Mouse (Mus musculus) testis, adult 2 months (tissue): Measurements from ENCODE around the gene Suclg2. TPM values are rescaled to one million over a fixed set of nuclear protein-coding genes. Genes with fewer than 3 reads are reported as not detected.

ENCODE experiments used
- H3K27ac ChIP-seq: fragments of 200-500 bp; 2 replicates; pipeline ENCODE4 v1.5.1; 2012; ENCODE audit warnings: low read depth, low read length; ENCODE audit not compliant: control insufficient read depth, insufficient read depth
- H3K27me3 ChIP-seq: fragments of 200-500 bp; 2 replicates; pipeline ENCODE4 v1.6.1; 2012; ENCODE audit warnings: mild to moderate bottlenecking, low read length, moderate library complexity; ENCODE audit not compliant: control insufficient read depth, insufficient read depth
- H3K36me3 ChIP-seq: fragments of 200-500 bp; 2 replicates; pipeline ENCODE4 v1.6.1; 2012; ENCODE audit warnings: mild to moderate bottlenecking, low read length; ENCODE audit not compliant: control insufficient read depth, insufficient read depth
- H3K4me1 ChIP-seq: fragments of 200-500 bp; 2 replicates; pipeline ENCODE4 v1.6.1; 2012; ENCODE audit warnings: low read length; ENCODE audit not compliant: control insufficient read depth, insufficient read depth
- H3K4me3 ChIP-seq: fragments of 200-500 bp; 2 replicates; pipeline ENCODE4 v1.5.1; 2012; ENCODE audit warnings: low read depth, mild to moderate bottlenecking, low read length, moderate library complexity, mixed read lengths; ENCODE audit not compliant: control insufficient read depth
- CTCF ChIP-seq: fragments of 200-500 bp; IDR thresholded peaks from 2 replicates; pipeline ENCODE4 v1.5.1; 2012; ENCODE audit warnings: low read depth, mild to moderate bottlenecking, inconsistent platforms, low read length, moderate library complexity; ENCODE audit not compliant: control insufficient read depth, insufficient read depth, insufficient replicate concordance
- POLR2A ChIP-seq: fragments of 200-500 bp; IDR thresholded peaks from 2 replicates; pipeline ENCODE4 v1.6.1; 2012; ENCODE audit warnings: low read depth, mild to moderate bottlenecking, inconsistent platforms, low read length, moderate library complexity; ENCODE audit not compliant: control insufficient read depth
- polyA plus RNA-seq: library from polyadenylated mRNA; depleted of rRNA; stranded (reverse); fragments of >200 nt; gene quantifications from 2 replicates; pipeline ENCODE4 v1.2.3, GENCODE M21; 2012

Suclg2 gene
- polyA plus RNA-seq, 1 experiment = 5.1 TPM

- Histone ChIP-seq H3K27ac (no peak overlapping the region), H3K36me3 (no peaks in the 10 kb centered on the region), H3K4me1 (no peaks in the 10 kb centered on the region), H3K27me3 (no peaks in the 10 kb centered on the region), H3K4me3 (no peak overlapping the region)
- TF ChIP-seq POLR2A = no peak
- TF ChIP-seq CTCF = no peak
These were observed 253.3 kb downstream of the Suclg2 start for GRCm38 (mm10) chr6:95465322-95465721.

GRCm38 (mm10) chr6:95459372-95459771, 259.2 kb downstream of the Suclg2 start:
- Histone ChIP-seq H3K27ac (no peak overlapping the region), H3K27me3 (no peaks in the 10 kb centered on the region), H3K4me3 (no peak overlapping the region), H3K4me1 (no peaks in the 10 kb centered on the region), H3K36me3 (no peaks in the 10 kb centered on the region)
- TF ChIP-seq CTCF (no peak), POLR2A (no peak)

GRCm38 (mm10) chr6:95446151-95446550, 272.4 kb downstream of the Suclg2 start:
- Histone ChIP-seq H3K27me3 (no peaks in the 10 kb centered on the region), H3K36me3 (no peaks in the 10 kb centered on the region), H3K4me3 (no peak overlapping the region), H3K27ac (no peak overlapping the region), H3K4me1 (no peaks in the 10 kb centered on the region)
- TF ChIP-seq CTCF (no peak), POLR2A (no peak)

GRCm38 (mm10) chr6:95445036-95445435, 273.6 kb downstream of the Suclg2 start:
- Histone ChIP-seq H3K4me3 (no peak overlapping the region), H3K36me3 (no peaks in the 10 kb centered on the region), H3K27ac (no peak overlapping the region), H3K4me1 (no peaks in the 10 kb centered on the region), H3K27me3 (no peaks in the 10 kb centered on the region)
- TF ChIP-seq POLR2A = no peak
- TF ChIP-seq CTCF = no peak
